Mouse (Mus musculus) spleen, adult 2 months (tissue): ENCODE measurements around the gene Shisal2a.

Source experiments
- CTCF ChIP-seq: fragments of 200-500 bp; IDR thresholded peaks from 2 replicates; pipeline ENCODE4 v1.5.1; 2011; ENCODE audit warnings: mild to moderate bottlenecking, inconsistent platforms; ENCODE audit not compliant: insufficient read depth, insufficient read length, insufficient replicate concordance; ENCODE audit errors: extremely low read depth
- POLR2A ChIP-seq: fragments of 200-500 bp; IDR thresholded peaks from 2 replicates; pipeline ENCODE4 v1.6.1; 2011; ENCODE audit warnings: low read depth, low read length, inconsistent platforms

DNA sequence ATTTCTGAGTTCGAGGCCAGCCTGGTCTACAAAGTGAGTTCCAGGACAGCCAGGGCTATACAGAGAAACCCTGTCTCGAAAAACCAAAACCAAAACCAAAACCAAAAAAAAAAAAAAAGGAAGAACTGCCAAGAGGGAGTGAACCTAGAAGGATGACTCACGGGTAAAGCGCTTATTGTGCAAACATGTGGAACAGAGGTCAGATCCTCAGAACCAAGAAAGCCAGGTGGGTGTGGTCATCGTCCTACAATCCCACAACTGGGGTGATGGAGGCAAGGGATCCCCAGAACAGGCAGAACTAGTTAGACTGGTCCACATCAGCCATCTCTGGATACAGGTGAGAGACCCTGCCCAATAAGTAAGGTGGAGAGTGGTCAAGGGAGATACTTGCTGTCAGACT, 36.0 kb downstream of the Shisal2a start:
- no peak for TF ChIP-seq CTCF
- TF ChIP-seq POLR2A = no peak
